Mouse (Mus musculus) stomach, embryonic 15.5 days (tissue): Measurements from ENCODE around the gene Mgll. TPM values are rescaled to one million over a fixed set of nuclear protein-coding genes. Genes with fewer than 3 reads are reported as not detected.
A peak's percentile ranks its signal among the peaks of the same experiment; 100 is the strongest.

Experiments used
- ATAC-seq: fragments of 200-750 bp; cut with Nextera tagmentation; 2 replicates; pipeline ENCODE4 v1.8.0; 2017; ENCODE audit warnings: low read depth, moderate number of reproducible peaks, moderate TSS enrichment; ENCODE audit not compliant: insufficient read depth, low FRiP score
- H3K27ac ChIP-seq: fragments of 300-500 bp; sonication (generic); 2 replicates; pipeline ENCODE4 v1.5.1; 2015; ENCODE audit warnings: mild to moderate bottlenecking, inconsistent platforms
- H3K27me3 ChIP-seq: fragments of 300-500 bp; sonication (generic); replicated peaks from 2 replicates; pipeline ENCODE4 v1.6.1; 2015; ENCODE audit warnings: inconsistent platforms
- H3K36me3 ChIP-seq: fragments of 300-500 bp; sonication (generic); 2 replicates; pipeline ENCODE4 v1.6.1; 2015; ENCODE audit warnings: inconsistent platforms
- H3K4me1 ChIP-seq: fragments of 300-500 bp; sonication (generic); 2 replicates; pipeline ENCODE4 v1.6.1; 2015; ENCODE audit warnings: inconsistent platforms
- H3K4me2 ChIP-seq: fragments of 300-500 bp; sonication (generic); 2 replicates; pipeline ENCODE4 v1.6.1; 2015; ENCODE audit warnings: mild to moderate bottlenecking, inconsistent platforms
- H3K4me3 ChIP-seq: fragments of 300-500 bp; sonication (generic); replicated peaks from 2 replicates; pipeline ENCODE4 v1.5.1; 2015; ENCODE audit warnings: inconsistent platforms
- H3K9ac ChIP-seq: fragments of 300-500 bp; sonication (generic); 2 replicates; pipeline ENCODE4 v1.6.1; 2015; ENCODE audit warnings: inconsistent platforms
- H3K9me3 ChIP-seq: fragments of 300-500 bp; sonication (generic); 2 replicates; pipeline ENCODE4 v1.6.1; 2016; ENCODE audit warnings: inconsistent platforms
- WGBS: fragments of 180-500 bp; shearing (Covaris S2); methylation state at CpG from one replicate; pipeline ENCODE4 v1.1.7; 2015; 5-methylcytosine and 5-hydroxymethylcytosine counted together
- polyA plus RNA-seq: library from polyadenylated mRNA; unstranded; fragments of >200 nt; fragmentation: Nextera tagmentation; extraction: Ambion mirVana; gene quantifications from 2 replicates; pipeline ENCODE4 v1.2.1, GENCODE M21; 2015

Mgll gene
- polyA plus RNA-seq, 1 experiment from 2014 or later: 109 TPM

DNA sequence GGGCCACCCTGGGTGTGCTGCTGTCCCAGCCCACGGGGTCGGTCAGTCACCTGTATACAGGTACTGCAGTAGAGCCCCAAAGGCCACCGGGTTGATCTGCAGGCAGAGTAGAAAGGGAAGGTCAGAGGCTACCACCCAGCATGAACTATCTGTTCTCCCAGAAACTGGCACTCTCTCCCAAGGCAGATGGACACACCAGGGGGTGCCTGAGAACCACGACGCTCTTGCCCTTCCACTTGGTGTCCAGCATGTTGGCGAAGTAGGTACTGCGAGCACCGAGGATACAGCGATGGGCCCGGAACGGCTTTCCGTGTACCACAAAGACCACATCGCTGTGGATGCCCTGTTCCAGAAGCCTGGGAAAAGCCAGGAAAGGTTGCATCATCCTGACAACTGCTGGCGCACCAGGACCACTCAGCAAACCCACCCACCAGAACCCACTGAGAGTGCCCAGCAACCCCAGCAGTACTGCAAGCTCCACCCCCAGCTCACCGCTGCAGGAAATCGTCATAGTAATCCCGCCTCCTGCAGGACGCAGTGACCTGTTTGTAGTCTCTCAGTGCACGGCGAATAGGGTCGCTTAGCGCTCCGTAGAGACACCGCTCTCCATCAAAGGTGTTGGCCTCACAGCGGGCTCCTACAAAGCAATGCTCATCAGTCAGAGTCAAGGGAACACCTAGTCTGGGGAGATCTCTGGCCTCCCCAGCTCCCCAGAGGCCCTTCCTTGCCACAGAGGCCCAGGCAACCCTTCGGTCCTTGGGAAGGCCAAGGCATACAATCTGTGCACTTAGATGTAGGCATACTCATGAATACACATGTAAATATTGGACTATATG lies 115.1 kb downstream of the Mgll start:
- ATAC-seq: no peak
- H3K4me2 ChIP-seq: no peak overlapping the region
- peaks cover 33% of the 10 kb centered on the region; the same call in 1 of the 2 replicates for H3K36me3 ChIP-seq
- H3K9me3 ChIP-seq: no peaks in the 10 kb centered on the region
- WGBS: 82% methylated on average over 26 of the region's 26 CpGs
- no peaks in the 10 kb centered on the region for H3K27me3 ChIP-seq
- peaks cover 20% of the 10 kb centered on the region for H3K4me1 ChIP-seq
- no peak overlapping the region for H3K27ac ChIP-seq
- no peak overlapping the region for H3K9ac ChIP-seq
- H3K4me3 ChIP-seq: no peak overlapping the region

- ATAC-seq: no peak
- Histone ChIP-seq H3K4me3 (peak overlapping the region; percentile 93; the same call in 1 of the 2 replicates), H3K4me1 (peaks cover 20% of the 10 kb centered on the region), H3K9ac (no peak overlapping the region), H3K4me2 (no peak overlapping the region), H3K27me3 (no peaks in the 10 kb centered on the region), H3K9me3 (no peaks in the 10 kb centered on the region), H3K36me3 (peaks cover 33% of the 10 kb centered on the region; the same call in 1 of the 2 replicates), H3K27ac (no peak overlapping the region)
- WGBS: 71% methylated on average over 3 of the region's 3 CpGs
Observed at GRCm38 (mm10) chr6:88840211-88840610, 116.0 kb downstream of the Mgll start.

DNA sequence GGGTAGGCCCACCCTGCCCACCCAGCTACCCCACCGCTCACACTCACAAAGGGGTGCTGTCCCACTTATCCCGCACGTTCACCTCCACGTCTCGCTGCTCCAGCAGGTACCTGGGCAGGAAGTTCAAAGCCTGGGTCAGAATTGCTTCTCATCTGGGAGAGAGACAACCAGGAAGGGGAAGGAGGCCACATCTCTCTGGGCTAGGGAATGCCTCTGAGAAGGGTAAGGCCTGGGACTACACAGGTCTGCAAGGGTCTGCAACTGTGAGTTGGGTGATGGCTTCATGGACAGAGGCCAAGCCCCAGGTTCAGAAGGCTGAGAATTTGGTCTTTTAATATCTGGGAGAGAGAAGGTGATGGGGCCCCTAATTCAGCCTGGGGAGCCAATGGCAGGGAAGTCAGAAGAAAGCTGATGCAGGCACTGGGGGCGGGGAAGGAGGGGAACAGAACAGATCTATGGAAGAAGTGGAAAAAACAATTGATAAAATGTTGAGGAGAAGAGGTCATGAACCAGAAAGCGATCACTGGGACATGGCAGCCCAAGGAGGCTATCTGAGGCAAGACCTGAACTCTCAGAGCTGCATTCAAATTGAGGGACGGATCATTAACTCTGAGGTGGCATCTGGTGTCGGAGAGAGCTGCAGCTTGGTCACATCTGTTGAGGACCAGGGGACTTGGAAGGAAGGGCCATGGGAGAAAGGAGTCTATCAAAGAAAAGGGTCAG lies 116.7 kb downstream of the Mgll start:
- H3K4me1 ChIP-seq: peaks cover 20% of the 10 kb centered on the region
- no peaks in the 10 kb centered on the region for H3K9me3 ChIP-seq
- WGBS: 53% methylated on average over 9 of the region's 9 CpGs

DNA sequence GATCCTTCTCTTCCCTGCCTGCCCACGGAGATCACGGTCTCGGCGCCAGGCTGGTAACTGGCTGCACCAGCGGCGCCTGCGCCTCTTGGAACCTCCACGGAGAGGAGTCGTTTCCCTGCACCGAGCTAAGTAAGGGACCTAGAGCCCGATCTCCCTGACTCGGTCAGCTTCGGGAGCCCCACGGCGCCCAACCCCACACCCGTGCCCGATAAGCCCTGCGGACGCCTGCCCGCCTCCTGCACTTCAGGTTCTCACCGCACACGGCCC lies 117.2 kb downstream of the Mgll start:
- Histone ChIP-seq H3K36me3 (peaks cover 26% of the 10 kb centered on the region; the same call in 1 of the 2 replicates), H3K4me2 (peak overlapping the region; percentile 95), H3K4me3 (peak overlapping the region; percentile 93), H3K4me1 (peaks cover 20% of the 10 kb centered on the region), H3K9ac (peak overlapping the region; percentile 90), H3K9me3 (no peaks in the 10 kb centered on the region), H3K27ac (peak overlapping the region; percentile 91), H3K27me3 (no peaks in the 10 kb centered on the region)
- peak; percentile 6; the same call in 1 of the 2 replicates for ATAC-seq
- under 1% methylated on average over 22 of the region's 22 CpGs for WGBS

More for the DNA sequence above, 116.7 kb downstream of the Mgll start:
- Histone ChIP-seq H3K36me3 (peaks cover 31% of the 10 kb centered on the region; the same call in 1 of the 2 replicates), H3K4me3 (peak overlapping the region; percentile 93), H3K27ac (peak overlapping the region; percentile 91), H3K4me2 (peak overlapping the region; percentile 95), H3K27me3 (no peaks in the 10 kb centered on the region), H3K9ac (peak overlapping the region; percentile 90)
- ATAC-seq: no peak

DNA sequence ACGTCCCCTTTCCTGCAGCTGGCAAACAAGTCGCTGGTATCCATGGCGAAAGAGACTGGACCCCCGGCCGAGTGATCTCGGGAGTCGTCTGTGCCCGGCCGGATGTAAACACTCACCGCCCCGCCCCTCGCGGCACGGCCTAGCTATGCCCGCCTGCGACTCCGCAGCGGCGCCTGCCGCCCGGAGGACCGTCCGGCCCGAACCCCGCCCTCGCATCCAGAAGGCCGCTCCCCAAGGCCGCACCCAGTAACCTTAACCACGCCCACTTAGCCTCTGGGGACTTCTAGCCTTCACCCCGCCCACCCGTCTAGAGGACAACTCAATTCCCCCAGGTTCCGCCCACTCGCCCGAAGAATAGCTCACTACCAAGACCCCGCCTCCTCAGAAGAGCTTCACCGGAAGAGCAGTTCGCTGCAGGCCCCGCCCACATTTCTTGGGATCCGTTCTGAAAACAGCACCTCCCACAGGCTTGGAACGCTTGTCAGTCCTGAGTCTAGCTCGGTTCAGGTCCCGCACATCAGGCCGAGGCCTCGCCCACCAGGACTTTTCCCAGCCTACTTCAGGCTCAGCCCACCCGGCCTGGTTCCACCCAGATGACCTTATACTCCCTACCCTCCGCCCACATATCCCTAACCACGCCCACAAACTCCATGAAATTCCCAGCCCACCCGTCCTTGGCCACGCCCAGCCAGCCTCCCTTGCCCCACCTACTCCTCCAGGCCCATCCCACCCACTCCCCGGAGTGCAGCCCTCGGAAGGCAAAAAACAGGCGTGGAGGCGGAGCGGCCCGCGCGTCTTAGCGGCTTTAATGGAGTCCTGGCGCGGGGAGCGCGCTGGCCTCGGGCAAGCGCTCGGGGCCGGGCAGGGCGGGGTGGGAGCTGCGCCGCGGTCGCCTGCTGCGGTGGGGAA lies 117.8 kb downstream of the Mgll start, which contains the start of gene Abtb1:
Gene Abtb1 (minus strand): TSS at position 204 of the 909 bp plus-strand sequence.
- peak within 1 kb of the TSS; percentile 93 for H3K4me3 ChIP-seq
- no peaks in the 10 kb centered on the region for H3K27me3 ChIP-seq
- H3K36me3 ChIP-seq: peaks cover 24% of the 10 kb centered on the region; the same call in 1 of the 2 replicates
- peak within 1 kb of the TSS; percentile 95 for H3K4me2 ChIP-seq
- peak within 1 kb of the TSS; percentile 90 for H3K9ac ChIP-seq
- H3K4me1 ChIP-seq: peaks cover 20% of the 10 kb centered on the region
- ATAC-seq: peak; percentile 97
- H3K27ac ChIP-seq: peak within 1 kb of the TSS; percentile 91
- H3K9me3 ChIP-seq: no peaks in the 10 kb centered on the region
- WGBS: under 1% methylated on average over 71 of the region's 72 CpGs

DNA sequence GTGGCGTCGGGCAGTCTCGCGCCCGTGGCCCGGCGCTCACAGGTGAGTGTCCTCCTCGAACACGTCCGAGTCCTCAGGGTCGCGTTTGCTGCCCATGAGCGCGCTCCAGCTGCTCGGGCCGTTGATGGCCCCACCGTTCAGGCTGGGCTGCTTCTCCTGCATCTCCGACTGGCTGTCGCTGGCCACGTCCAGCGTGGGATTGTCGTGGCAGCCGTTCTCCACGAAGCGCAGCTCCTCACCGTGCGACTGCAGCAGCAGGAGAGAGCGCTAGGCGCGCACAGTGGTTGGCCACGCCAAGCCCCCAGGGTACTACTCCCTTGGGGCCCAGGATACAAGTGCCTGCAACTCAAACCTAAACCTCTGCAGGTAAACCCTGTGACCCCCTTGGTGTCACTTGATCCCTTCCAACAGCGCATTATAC lies 118.5 kb downstream of the Mgll start:
- no peak for ATAC-seq
- 0% methylated on average over 32 of the region's 32 CpGs for whole genome bisulfite sequencing

DNA sequence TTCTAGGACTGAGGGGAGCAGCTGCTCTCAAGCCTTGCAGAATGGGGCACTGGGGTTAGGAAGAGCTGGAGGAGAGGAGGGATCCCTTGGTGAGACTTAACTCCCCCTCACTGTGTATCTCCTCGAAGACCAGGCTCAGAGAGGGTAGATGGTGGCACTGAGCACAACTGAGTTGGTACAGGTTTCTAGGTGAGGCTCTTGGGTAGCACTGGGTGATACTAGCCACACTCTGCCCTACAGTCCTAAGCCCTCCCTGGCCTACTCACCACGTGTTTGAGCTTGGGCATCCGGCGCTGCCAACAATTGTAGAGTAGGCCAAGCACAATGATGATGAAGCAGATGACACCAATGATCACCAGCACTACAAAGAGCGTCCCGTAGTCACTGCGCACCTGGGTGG lies 119.0 kb downstream of the Mgll start:
- peak overlapping the region; percentile 95 for H3K4me2 ChIP-seq
- H3K9me3 ChIP-seq: no peaks in the 10 kb centered on the region
- H3K4me1 ChIP-seq: peaks cover 20% of the 10 kb centered on the region
- no peak overlapping the region for H3K9ac ChIP-seq
- no peak overlapping the region for H3K27ac ChIP-seq
- no peak for ATAC-seq
- no peaks in the 10 kb centered on the region for H3K27me3 ChIP-seq
- 68% methylated on average over 7 of the region's 7 CpGs for WGBS
- H3K4me3 ChIP-seq: peak overlapping the region; percentile 93
- H3K36me3 ChIP-seq: peaks cover 12% of the 10 kb centered on the region; the same call in 1 of the 2 replicates

More for the DNA sequence above, 118.5 kb downstream of the Mgll start:
- Histone ChIP-seq H3K4me3 (peak overlapping the region; percentile 93), H3K27ac (peak overlapping the region; percentile 87), H3K36me3 (peaks cover 17% of the 10 kb centered on the region; the same call in 1 of the 2 replicates), H3K27me3 (no peaks in the 10 kb centered on the region), H3K4me1 (peaks cover 20% of the 10 kb centered on the region), H3K9me3 (no peaks in the 10 kb centered on the region), H3K4me2 (peak overlapping the region; percentile 95), H3K9ac (peak overlapping the region; percentile 67)

DNA sequence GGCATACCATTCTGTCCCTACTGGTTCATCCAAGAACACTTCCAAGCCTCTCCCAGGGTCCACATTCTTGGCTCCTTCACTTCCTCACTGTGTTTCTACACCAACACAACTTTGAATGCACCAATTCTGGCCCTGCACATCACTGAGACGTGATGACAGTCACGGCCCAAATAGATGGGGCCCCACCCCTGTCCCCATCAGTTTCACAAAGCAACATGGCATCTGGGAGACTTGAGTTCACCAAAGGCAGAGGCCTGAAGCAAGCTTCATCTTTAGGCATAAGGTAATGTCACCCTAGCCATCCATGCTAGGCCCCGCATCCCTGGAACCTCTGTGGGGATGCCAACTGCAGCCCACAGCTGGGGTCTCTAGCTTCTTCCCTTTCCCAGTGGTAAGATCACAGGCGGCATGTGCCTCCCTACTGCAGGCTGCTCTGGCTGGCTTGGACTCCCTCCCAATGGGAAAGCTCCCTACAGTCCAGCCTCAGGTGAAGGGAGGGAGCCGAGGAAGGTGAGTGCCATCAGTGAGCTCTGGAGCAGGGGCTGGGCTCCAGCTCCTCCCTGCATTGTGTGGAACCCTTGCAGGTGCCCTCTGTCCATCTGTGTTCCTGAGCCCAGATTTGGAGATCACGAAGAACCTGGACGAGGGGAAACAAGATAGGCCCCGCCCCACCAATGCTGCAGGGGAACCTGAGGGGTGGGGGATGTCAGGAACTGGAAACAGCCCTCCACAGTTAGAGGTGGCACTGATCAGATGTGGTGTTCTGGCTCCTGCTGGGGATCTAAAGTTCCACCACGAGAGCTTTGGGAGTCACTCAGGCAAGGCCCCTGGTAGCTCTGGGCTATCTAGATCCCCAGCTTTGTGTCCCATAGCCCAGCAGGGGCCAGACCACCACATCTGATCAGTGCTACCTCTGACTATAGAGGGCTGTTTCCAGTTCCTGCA lies 119.8 kb downstream of the Mgll start:
- Histone ChIP-seq H3K27ac (no peak overlapping the region), H3K9me3 (no peaks in the 10 kb centered on the region), H3K4me2 (no peak overlapping the region), H3K9ac (no peak overlapping the region), H3K36me3 (peaks cover 4% of the 10 kb centered on the region; the same call in 1 of the 2 replicates), H3K4me3 (no peak overlapping the region), H3K27me3 (no peaks in the 10 kb centered on the region), H3K4me1 (peaks cover 20% of the 10 kb centered on the region)
- no peak for ATAC-seq
- 81% methylated on average over 9 of the region's 9 CpGs for WGBS

GRCm38 (mm10) chr6:88844901-88845565 lies 120.8 kb downstream of the Mgll start:
- ATAC-seq: no peak
- Histone ChIP-seq H3K4me1 (peaks cover 20% of the 10 kb centered on the region), H3K4me3 (no peak overlapping the region), H3K27me3 (no peaks in the 10 kb centered on the region), H3K9ac (no peak overlapping the region), H3K9me3 (no peaks in the 10 kb centered on the region), H3K27ac (no peak overlapping the region), H3K4me2 (no peak overlapping the region), H3K36me3 (no peaks in the 10 kb centered on the region)
- WGBS: 87% methylated on average over 7 of the region's 7 CpGs

- Histone ChIP-seq H3K4me1 (peaks cover 8% of the 10 kb centered on the region), H3K9ac (no peak overlapping the region), H3K27ac (no peak overlapping the region), H3K9me3 (no peaks in the 10 kb centered on the region), H3K36me3 (no peaks in the 10 kb centered on the region), H3K4me3 (no peak overlapping the region), H3K27me3 (no peaks in the 10 kb centered on the region), H3K4me2 (no peak overlapping the region)
- WGBS: 51% methylated on average over 2 of the region's 2 CpGs
- ATAC-seq: no peak
Observed at GRCm38 (mm10) chr6:88847571-88847970, 123.4 kb downstream of the Mgll start.
